Mouse (Mus musculus) ES-Bruce4 (cell line): ENCODE measurements at regions not wholly inside any gene's neighbourhood (a gene's known extent, or its start where the extent isn't known, plus 50 kb on each side); places are given as distances from the start of the nearest gene placed in this dataset.

Source experiments
- CTCF ChIP-seq: IDR thresholded peaks from one replicate; pipeline ENCODE4 v1.8.1; 2011; ENCODE audit warnings: low read depth, low read length
- EP300 ChIP-seq: IDR thresholded peaks from 2 replicates; pipeline ENCODE4 v1.6.1; 2011; ENCODE audit warnings: low read depth, low read length; ENCODE audit not compliant: insufficient read depth
- POLR2A ChIP-seq: IDR thresholded peaks from one replicate; pipeline ENCODE4 v1.8.1; 2011; ENCODE audit warnings: low read length; ENCODE audit not compliant: insufficient read depth

DNA sequence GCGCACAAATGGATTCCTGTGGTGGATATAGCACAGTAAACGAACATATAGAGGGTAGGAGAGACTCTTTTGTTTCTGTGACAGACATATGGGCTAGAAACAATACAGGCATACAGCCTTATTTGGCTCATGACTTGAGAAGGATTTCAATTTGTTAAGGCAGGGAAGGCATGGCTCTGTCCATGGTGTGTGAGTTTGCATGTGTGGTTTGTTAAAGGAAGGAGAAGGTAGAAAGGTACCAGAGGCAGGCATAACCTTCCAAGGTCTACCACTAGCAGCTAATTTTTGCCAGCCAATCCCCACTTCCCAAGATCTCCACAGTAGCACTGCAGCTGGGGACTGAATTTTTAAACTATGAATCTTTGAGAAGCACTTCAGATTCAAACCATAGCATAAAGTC, 176.5 kb upstream of the Klf4 start:
- no peak for TF ChIP-seq CTCF
- no peak for TF ChIP-seq POLR2A
- TF ChIP-seq EP300 = no peak
